Mouse (Mus musculus) heart, embryonic 16.5 days (tissue): ENCODE data around the gene Rcn3. TPM values are rescaled to one million over a fixed set of nuclear protein-coding genes. Genes with fewer than 3 reads are reported as not detected.
"Not testable (repeated sequence)": the region's sequence is repeated elsewhere in the genome, so short reads cannot be mapped to it uniquely, and the experiment has no call there.

ENCODE experiments used
- ATAC-seq: fragments of 200-750 bp; cut with Nextera tagmentation; replicated peaks from 2 replicates; pipeline ENCODE4 v1.8.0; 2017; ENCODE audit warnings: moderate number of reproducible peaks; ENCODE audit not compliant: insufficient read depth, low FRiP score; ENCODE audit errors: extremely low read depth
- H3K27ac ChIP-seq: fragments of 300-500 bp; sonication (generic); 2 replicates; pipeline ENCODE4 v1.5.1; 2014; ENCODE audit warnings: mild to moderate bottlenecking, low read length, control low read depth, moderate library complexity
- H3K27me3 ChIP-seq: fragments of 300-500 bp; sonication (generic); 2 replicates; pipeline ENCODE4 v1.6.1; 2014; ENCODE audit warnings: low read length, mixed read lengths; ENCODE audit not compliant: control insufficient read depth, insufficient read depth
- H3K36me3 ChIP-seq: fragments of 300-500 bp; sonication (generic); 2 replicates; pipeline ENCODE4 v1.6.1; 2014; ENCODE audit not compliant: control insufficient read depth, insufficient read depth
- H3K4me1 ChIP-seq: fragments of 300-500 bp; sonication (generic); 2 replicates; pipeline ENCODE4 v1.6.1; 2014; ENCODE audit warnings: low read length, mixed read lengths; ENCODE audit not compliant: control insufficient read depth, insufficient read depth
- H3K4me2 ChIP-seq: fragments of 300-500 bp; sonication (generic); 2 replicates; pipeline ENCODE4 v1.6.1; 2014; ENCODE audit warnings: low read depth, mild to moderate bottlenecking, control low read depth, low read length
- H3K4me3 ChIP-seq: fragments of 300-500 bp; sonication (generic); 2 replicates; pipeline ENCODE4 v1.5.1; 2014; ENCODE audit warnings: mild to moderate bottlenecking, control low read depth, low read length
- H3K9ac ChIP-seq: fragments of 300-500 bp; sonication (generic); 2 replicates; pipeline ENCODE4 v1.6.1; 2014; ENCODE audit warnings: low read length, control low read depth
- H3K9me3 ChIP-seq: fragments of 300-500 bp; sonication (generic); replicated peaks from 2 replicates; pipeline ENCODE4 v1.6.1; 2016; ENCODE audit warnings: low read length; ENCODE audit not compliant: control insufficient read depth
- WGBS: fragments of 180-500 bp; shearing (Covaris S2); extraction: QIAGEN DNeasy Blood & Tissue Kit; methylation state at CpG from one replicate; pipeline ENCODE4 v1.1.7; 2014; 5-methylcytosine and 5-hydroxymethylcytosine counted together
- polyA plus RNA-seq: library from polyadenylated mRNA; unstranded; fragments of >200 nt; fragmentation: Nextera tagmentation; extraction: Ambion mirVana; gene quantifications from 2 replicates; pipeline ENCODE4 v1.2.1, GENCODE M21; 2015

Gene Rcn3
- polyA plus RNA-seq, 1 experiment from 2014 or later: 207 TPM

DNA sequence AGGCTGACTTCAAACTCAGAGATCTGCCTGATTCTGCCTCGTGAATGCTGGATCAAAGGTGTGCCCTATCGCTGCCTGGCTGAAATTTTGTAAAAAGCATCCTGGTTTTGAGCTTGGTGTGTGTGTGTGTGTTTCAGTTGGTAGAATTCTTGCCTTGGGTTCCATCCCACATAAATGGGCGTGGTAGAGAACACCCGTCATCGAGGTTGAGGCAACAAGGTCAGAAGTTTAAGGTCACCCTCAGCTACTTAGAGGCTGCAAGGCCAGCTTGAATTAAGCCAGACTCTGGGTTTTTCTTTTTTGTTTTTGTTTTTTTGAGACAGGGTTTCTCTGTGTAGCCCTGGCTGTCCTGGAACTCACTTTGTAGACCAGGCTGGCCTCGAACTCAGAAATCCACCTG is 26.3 kb upstream of the Rcn3 start:
- H3K36me3 ChIP-seq: peaks cover 29% of the 10 kb centered on the region
- ATAC-seq: no peak
- no peaks in the 10 kb centered on the region for H3K27me3 ChIP-seq
- peaks cover 23% of the 10 kb centered on the region for H3K4me1 ChIP-seq
- no peak overlapping the region for H3K4me3 ChIP-seq
- 87% methylated on average over 6 of the region's 6 CpGs for WGBS
- no peak overlapping the region for H3K9ac ChIP-seq
- H3K9me3 ChIP-seq: no peaks in the 10 kb centered on the region
- H3K4me2 ChIP-seq: no peak overlapping the region
- no peak overlapping the region for H3K27ac ChIP-seq

DNA sequence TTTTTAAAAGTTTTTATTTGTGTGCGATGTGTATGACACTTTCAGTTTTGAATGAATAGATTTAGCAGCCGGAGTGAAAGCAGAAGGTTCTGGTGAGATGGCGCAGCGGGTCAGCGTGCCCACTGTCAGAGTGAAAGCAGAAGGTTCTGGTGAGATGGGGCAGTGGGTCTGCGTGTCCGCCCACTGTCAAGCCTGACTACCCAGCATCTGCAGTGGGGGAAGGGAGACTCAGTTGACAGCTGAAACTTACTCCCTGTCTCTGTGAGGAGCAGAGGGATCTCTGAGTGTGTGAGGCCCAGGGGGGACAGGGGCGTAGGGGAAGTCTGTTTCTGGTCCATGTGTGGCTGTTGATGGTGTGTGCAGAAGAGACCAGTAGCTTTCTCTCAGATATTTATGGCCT is 25.5 kb upstream of the Rcn3 start:
- no peak overlapping the region for H3K4me3 ChIP-seq
- H3K9ac ChIP-seq: no peak overlapping the region
- H3K9me3 ChIP-seq: no peaks in the 10 kb centered on the region
- H3K4me2 ChIP-seq: no peak overlapping the region
- ATAC-seq: no peak
- 77% methylated on average over 8 of the region's 8 CpGs for WGBS
- H3K27ac ChIP-seq: no peak overlapping the region
- H3K27me3 ChIP-seq: no peaks in the 10 kb centered on the region
- H3K4me1 ChIP-seq: peaks cover 15% of the 10 kb centered on the region
- H3K36me3 ChIP-seq: peaks cover 22% of the 10 kb centered on the region

DNA sequence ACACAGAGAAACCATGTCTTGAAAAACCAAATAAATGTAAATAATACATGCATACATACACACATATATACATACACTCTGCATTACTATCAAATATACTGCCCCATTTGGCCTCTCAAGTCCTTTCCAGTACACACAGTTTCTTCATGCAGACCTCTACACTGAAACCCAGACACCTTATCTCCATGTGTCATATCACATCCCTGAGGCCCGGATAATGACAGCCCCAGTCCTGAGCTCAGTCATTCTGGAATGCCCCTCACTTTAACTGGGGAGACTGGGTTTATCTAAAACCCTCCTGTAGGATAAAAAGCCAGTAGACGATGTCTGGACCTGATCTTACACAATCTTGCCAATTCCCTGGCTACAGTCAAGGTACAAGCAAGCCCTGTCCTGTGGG is 21.5 kb upstream of the Rcn3 start:
- no peaks in the 10 kb centered on the region for H3K9me3 ChIP-seq
- no peak for ATAC-seq
- no peak overlapping the region for H3K4me3 ChIP-seq
- 30% methylated on average over 2 of the region's 2 CpGs for WGBS
- no peaks in the 10 kb centered on the region; the same call in 1 of the 2 replicates for H3K4me1 ChIP-seq
- no peak overlapping the region for H3K9ac ChIP-seq
- H3K4me2 ChIP-seq: no peak overlapping the region
- H3K27me3 ChIP-seq: no peaks in the 10 kb centered on the region
- no peaks in the 10 kb centered on the region for H3K36me3 ChIP-seq
- no peak overlapping the region for H3K27ac ChIP-seq

DNA sequence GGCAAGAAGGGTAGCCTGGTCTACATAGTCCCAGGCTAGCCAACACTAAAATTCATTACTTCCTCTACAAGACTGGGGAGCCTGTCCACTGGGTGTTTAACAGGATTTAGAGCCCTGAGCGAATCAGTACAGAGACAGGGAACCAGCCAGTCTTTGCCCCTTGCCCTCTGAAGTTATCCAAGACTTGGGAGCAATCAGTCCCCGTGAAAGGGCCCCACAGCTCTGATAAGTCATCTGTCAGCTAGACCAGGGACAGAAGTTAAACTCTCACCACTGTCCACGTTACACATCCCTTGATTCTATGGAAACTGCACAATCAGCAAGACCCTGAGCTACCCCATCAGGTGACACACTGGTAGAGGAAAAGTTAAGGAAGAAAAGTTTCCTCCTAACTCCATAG is 20.5 kb upstream of the Rcn3 start:
- no peak overlapping the region for H3K27ac ChIP-seq
- no peaks in the 10 kb centered on the region for H3K36me3 ChIP-seq
- H3K4me2 ChIP-seq: no peak overlapping the region
- ATAC-seq: no peak
- H3K4me1 ChIP-seq: no peaks in the 10 kb centered on the region; the same call in 1 of the 2 replicates
- 49% methylated on average over 3 of the region's 3 CpGs for WGBS
- no peaks in the 10 kb centered on the region for H3K27me3 ChIP-seq
- H3K9ac ChIP-seq: no peak overlapping the region
- no peaks in the 10 kb centered on the region for H3K9me3 ChIP-seq
- H3K4me3 ChIP-seq: no peak overlapping the region

DNA sequence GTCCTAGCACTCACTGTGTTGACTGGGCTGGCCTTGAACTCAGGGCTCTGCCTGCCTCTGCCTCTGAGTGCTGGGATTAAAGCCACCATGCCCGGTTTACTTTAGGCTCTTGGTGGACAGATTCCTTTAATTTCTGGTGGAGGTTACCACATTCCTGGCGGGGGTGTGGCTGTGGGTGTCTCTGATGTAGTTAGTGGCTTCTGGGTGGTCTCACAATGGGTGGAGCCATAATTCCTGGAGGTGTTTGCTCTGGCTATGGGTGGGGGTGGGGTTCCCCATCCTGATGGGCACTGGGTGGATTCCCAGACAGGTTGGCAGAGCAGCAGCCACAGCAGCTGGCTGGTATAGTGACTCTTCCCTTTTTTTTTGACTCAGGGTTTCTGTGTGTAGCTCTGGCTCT is 19.9 kb upstream of the Rcn3 start:
- no peak for ATAC-seq
- no peak overlapping the region for H3K4me2 ChIP-seq
- no peaks in the 10 kb centered on the region; the same call in 1 of the 2 replicates for H3K4me1 ChIP-seq
- H3K27me3 ChIP-seq: no peaks in the 10 kb centered on the region
- H3K4me3 ChIP-seq: no peak overlapping the region
- H3K36me3 ChIP-seq: no peaks in the 10 kb centered on the region
- 56% methylated on average over 2 of the region's 2 CpGs for WGBS
- H3K9ac ChIP-seq: no peak overlapping the region
- H3K27ac ChIP-seq: no peak overlapping the region
- no peaks in the 10 kb centered on the region for H3K9me3 ChIP-seq

DNA sequence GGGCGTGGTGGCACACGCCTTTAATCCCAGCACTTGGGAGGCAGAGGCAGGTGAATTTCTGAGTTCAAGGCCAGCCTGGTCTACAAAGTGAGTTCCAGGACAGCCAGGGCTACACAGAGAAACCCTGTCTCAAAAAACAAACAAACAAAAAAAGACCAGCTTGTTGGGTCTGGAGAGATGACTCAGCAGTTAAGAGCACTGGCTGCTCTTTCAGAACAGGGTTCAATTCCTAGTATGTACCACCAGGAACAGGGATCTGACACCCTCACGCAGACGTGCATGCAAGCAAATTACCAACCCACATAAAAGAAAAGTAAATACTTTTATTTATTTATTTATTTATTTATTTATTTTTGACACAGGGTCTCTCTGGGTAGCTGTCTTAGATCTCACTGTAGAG is 18.1 kb upstream of the Rcn3 start:
- not testable (repeated sequence) for ATAC-seq, H3K9ac ChIP-seq, H3K27me3 ChIP-seq, H3K9me3 ChIP-seq, H3K36me3 ChIP-seq, H3K4me2 ChIP-seq, H3K4me3 ChIP-seq, H3K4me1 ChIP-seq, H3K27ac ChIP-seq
- 79% methylated on average over 4 of the region's 4 CpGs for WGBS

DNA sequence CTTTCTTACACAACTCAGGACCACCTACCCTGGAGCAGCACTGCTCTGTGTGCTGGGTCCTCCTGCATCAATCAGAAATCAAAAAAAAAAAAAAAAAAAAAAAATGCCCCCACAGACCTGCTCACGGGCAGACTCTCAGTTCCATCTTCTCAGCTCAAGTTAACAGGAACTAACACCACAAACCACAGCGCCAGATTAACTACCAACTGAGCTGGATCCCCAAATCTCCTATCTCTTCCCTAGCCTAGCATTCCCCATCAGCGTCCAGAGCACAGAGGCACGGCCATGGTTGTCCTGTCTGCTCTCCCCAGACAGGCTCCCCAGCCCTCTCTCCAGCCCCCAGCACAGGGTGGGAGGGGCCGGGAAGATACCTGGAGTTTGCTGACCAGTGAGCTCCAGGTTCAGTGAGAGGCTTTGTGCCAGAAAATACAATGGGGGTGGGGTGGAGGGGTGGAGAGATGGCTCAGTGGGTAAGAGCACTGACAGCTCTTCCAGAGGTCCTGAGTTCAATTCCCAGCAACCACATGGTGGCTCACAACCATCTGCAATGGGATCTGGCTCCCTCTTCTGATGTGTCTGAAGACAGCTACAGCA is 15.1 kb upstream of the Rcn3 start:
- H3K27ac ChIP-seq: no peak overlapping the region
- H3K4me2 ChIP-seq: no peak overlapping the region
- H3K9ac ChIP-seq: no peak overlapping the region
- no peaks in the 10 kb centered on the region for H3K9me3 ChIP-seq
- WGBS: 53% methylated on average over 5 of the region's 5 CpGs
- ATAC-seq: no peak
- no peaks in the 10 kb centered on the region for H3K27me3 ChIP-seq
- H3K36me3 ChIP-seq: no peaks in the 10 kb centered on the region
- peaks cover 16% of the 10 kb centered on the region for H3K4me1 ChIP-seq
- no peak overlapping the region for H3K4me3 ChIP-seq

DNA sequence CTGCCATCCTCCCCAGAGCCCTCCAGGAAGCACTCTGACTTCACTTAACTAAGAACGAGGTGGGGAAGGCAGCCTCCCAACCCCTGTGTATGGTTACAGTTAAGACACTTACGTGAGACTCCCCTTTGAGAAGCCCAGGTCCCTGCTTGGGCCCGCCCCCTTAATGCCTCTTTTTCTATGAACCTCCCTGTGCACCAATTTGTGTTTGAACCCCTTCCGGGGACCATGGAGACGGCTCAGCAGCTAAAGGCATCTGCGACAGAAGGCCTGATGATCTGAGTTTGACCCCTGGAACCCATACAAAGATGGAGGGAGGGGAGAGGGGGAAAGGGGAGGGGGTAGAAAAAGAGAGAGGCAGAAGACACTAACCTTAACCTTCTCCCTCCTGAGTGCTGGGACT is 14.4 kb upstream of the Rcn3 start:
- 64% methylated on average over 6 of the region's 6 CpGs for WGBS
- no peaks in the 10 kb centered on the region for H3K27me3 ChIP-seq
- H3K9ac ChIP-seq: no peak overlapping the region
- peaks cover 16% of the 10 kb centered on the region for H3K4me1 ChIP-seq
- H3K27ac ChIP-seq: no peak overlapping the region
- H3K36me3 ChIP-seq: no peaks in the 10 kb centered on the region
- no peak overlapping the region for H3K4me2 ChIP-seq
- no peaks in the 10 kb centered on the region for H3K9me3 ChIP-seq
- no peak overlapping the region for H3K4me3 ChIP-seq
- no peak for ATAC-seq

DNA sequence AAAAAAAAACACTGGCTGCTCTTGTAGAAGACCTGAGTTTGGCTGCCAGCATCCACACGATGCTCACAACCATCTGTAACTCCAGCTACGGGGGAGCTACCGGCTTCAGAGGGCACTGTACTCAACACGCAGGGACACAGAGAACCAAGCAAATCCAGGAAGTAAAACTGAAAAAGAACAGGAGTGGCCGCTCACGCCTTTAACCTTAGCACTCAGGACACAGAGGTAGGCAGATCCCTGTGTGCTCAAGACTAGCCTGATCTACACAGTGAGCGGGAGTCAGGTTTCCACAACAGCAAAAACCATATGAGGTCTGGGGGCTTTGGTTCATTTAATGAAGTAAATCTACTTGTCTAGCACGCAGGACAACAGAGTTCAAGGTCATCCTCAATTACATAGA is 13.5 kb upstream of the Rcn3 start:
- H3K9ac ChIP-seq: no peak overlapping the region
- no peak for ATAC-seq
- no peaks in the 10 kb centered on the region for H3K27me3 ChIP-seq
- no peaks in the 10 kb centered on the region for H3K36me3 ChIP-seq
- H3K4me2 ChIP-seq: no peak overlapping the region
- no peak overlapping the region for H3K27ac ChIP-seq
- no peaks in the 10 kb centered on the region for H3K9me3 ChIP-seq
- peaks cover 16% of the 10 kb centered on the region for H3K4me1 ChIP-seq
- WGBS: 77% methylated on average over 8 of the region's 8 CpGs
- H3K4me3 ChIP-seq: no peak overlapping the region
